Mouse (Mus musculus) erythroblast, embryonic 14.5 days (primary cell): ENCODE results near the gene Sept14.

Source experiments
- GATA1 ChIP-seq: IDR thresholded peaks from 2 replicates; pipeline ENCODE4 v1.6.1; 2012; ENCODE audit warnings: low read length, inconsistent platforms, mixed read lengths
- TAL1 ChIP-seq: IDR thresholded peaks from 3 replicates; pipeline ENCODE4 v1.6.1; 2012; ENCODE audit warnings: low read length, inconsistent platforms, mixed read lengths

- no peak for TF ChIP-seq GATA1
- TF ChIP-seq TAL1: no peak
These were observed 38.3 kb downstream of the Sept14 start, which contains the start of gene Zfp11 for GRCm38 (mm10) chr5:129670036-129670458.
